Mouse (Mus musculus) G1E (cell line): ENCODE data around the gene Elfn2.

Source experiments
- CTCF ChIP-seq: IDR thresholded peaks from 2 replicates; pipeline ENCODE4 v1.5.1; 2012; ENCODE audit warnings: low read depth, low read length, inconsistent platforms, mixed read lengths
- GATA1 ChIP-seq: IDR thresholded peaks from 2 replicates; pipeline ENCODE4 v1.6.1; 2012; ENCODE audit warnings: borderline replicate concordance, low read length, inconsistent platforms, mixed read lengths
- GATA2 ChIP-seq: IDR thresholded peaks from 2 replicates; pipeline ENCODE4 v1.6.1; 2012; ENCODE audit warnings: low read depth, low read length, inconsistent platforms, borderline replicate concordance
- POLR2AphosphoS5 ChIP-seq: IDR thresholded peaks from 2 replicates; pipeline ENCODE4 v1.6.1; 2012; ENCODE audit warnings: low read depth, low read length, inconsistent platforms; ENCODE audit not compliant: insufficient replicate concordance
- TAL1 ChIP-seq: conservative IDR thresholded peaks from 2 replicates; pipeline ENCODE4 v1.6.1; 2012; ENCODE audit warnings: low read depth, low read length, inconsistent platforms, mixed read lengths

- TF ChIP-seq CTCF, result no peak
- no peak for TF ChIP-seq TAL1
- no peak for TF ChIP-seq GATA1
- TF ChIP-seq GATA2, result no peak
- no peak for TF ChIP-seq POLR2AphosphoS5
Observed at GRCm38 (mm10) chr15:78651169-78651568, 67.4 kb downstream of the Elfn2 start.
